Mouse (Mus musculus) cerebellum, adult 11-12 months (tissue): ENCODE measurements around the gene Meis3.

Experiments
- DNase-seq: peaks from one replicate; pipeline ENCODE4 v3.0.0; 2022

Meis3 gene

GRCm38 (mm10) chr7:16213986-16214385 lies 39.1 kb downstream of the Meis3 start:
- no peak for DNase-seq

GRCm38 (mm10) chr7:16221582-16222272 lies 46.8 kb downstream of the Meis3 start, which contains the start of gene Dhx34:
TSS of gene Dhx34 (minus strand) at chr7:16222037.
- DNase-seq, result peak; percentile 97

GRCm38 (mm10) chr7:16229869-16230268 lies 55.0 kb downstream of the Meis3 start:
- DNase-seq, result no peak
